ENCODE assay signal across 12 mouse cellular contexts in the genomic region with DNA sequence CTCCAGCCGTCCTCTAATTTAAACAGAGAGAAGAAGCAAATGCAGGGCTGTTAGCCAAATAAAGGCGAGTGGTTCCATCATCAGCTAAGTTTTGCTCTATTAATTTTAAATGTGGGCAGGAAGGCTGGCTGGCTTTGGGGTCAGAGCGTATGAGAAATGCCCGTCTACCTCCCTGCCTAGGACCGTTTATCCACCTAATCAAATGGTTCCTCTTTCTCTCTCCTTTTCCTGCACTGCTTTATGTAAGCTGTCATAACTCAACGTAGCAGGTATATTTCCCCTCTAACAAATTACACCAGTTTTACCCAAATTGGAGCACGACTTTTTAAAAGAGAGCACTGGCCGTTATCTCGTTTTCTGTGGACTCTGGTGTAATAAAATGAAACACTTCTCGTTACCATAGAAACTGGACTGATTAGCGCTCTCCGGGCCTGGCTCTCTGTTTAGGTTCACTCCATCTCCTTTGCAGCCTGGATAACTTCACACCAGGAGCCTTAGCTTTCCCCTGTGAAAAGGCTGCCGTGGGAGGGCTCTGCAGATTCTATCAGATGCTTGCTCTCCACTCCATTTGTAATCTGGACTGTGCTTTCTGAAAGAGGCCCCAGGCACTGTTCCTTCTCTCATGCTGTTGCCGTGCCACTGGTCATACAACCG.
A peak's percentile ranks its signal among the peaks of the same experiment; 100 is the strongest.
DNase-seq lines count a peak whose midpoint lies in the region; ATAC-seq and TF ChIP-seq lines count a peak whose summit lies in the region.
"Had no signal": no experiment of that assay in that cellular context is flagged by ENCODE, and none has a peak within 500 bp of the region (broad histone marks: within the 10 kb centered on the region; RNA-seq: fewer than 3 reads in every experiment).

No protein-coding gene starts in this region.

- WGBS in embryonic facial prominence, embryonic 10.5 days, result 76% methylated on average over 15 of the region's 15 CpGs
- WGBS in intestine, embryonic 15.5 days, result 12% methylated on average over 15 of the region's 15 CpGs
- 32% methylated on average over 15 of the region's 15 CpGs for WGBS in thymus, adult 2 months

- peak; percentile 77 for ATAC-seq in intestine, embryonic 15.5 days

- no peaks in the 10 kb centered on the region for H3K36me3 ChIP-seq in embryonic facial prominence, embryonic 10.5 days (replicated peaks)
- H3K36me3 ChIP-seq in intestine, embryonic 15.5 days, result no peaks in the 10 kb centered on the region
- H3K36me3 ChIP-seq in thymus, adult 2 months (ENCODE audit: control insufficient read depth, insufficient read depth, low read length), result no peaks in the 10 kb centered on the region
- H3K36me3 ChIP-seq: liver, embryonic 13.5 days; neural tube, embryonic 12.5 days had no signal

- no peak overlapping the region for H3K27ac ChIP-seq in embryonic facial prominence, embryonic 10.5 days (replicated peaks)
- 0 out of 2 replicates have a peak overlapping the region, but pooled peaks have one; percentile 6 for H3K27ac ChIP-seq in intestine, embryonic 15.5 days
- no peak overlapping the region for H3K27ac ChIP-seq in thymus, adult 2 months (ENCODE audit: control insufficient read depth, insufficient read depth, low read length)
- H3K27ac ChIP-seq: liver, embryonic 13.5 days; neural tube, embryonic 12.5 days had no signal

- no peak overlapping the region for H3K4me3 ChIP-seq in embryonic facial prominence, embryonic 10.5 days
- H3K4me3 ChIP-seq in intestine, embryonic 15.5 days (replicated peaks), result no peak overlapping the region
- H3K4me3 ChIP-seq in thymus, adult 2 months (ENCODE audit: control insufficient read depth, insufficient read depth, low read length), result no peak overlapping the region
- H3K4me3 ChIP-seq: liver, embryonic 13.5 days; neural tube, embryonic 12.5 days had no signal

- no peak overlapping the region for H3K4me2 ChIP-seq in intestine, embryonic 15.5 days (replicated peaks)
- H3K4me2 ChIP-seq: liver, embryonic 13.5 days; neural tube, embryonic 12.5 days had no signal

- peaks cover 20% of the 10 kb centered on the region for H3K4me1 ChIP-seq in embryonic facial prominence, embryonic 10.5 days
- H3K4me1 ChIP-seq in intestine, embryonic 15.5 days (replicated peaks), result no peaks in the 10 kb centered on the region
- no peaks in the 10 kb centered on the region for H3K4me1 ChIP-seq in thymus, adult 2 months (replicated peaks; ENCODE audit: control insufficient read depth, insufficient read depth, low read length)
- H3K4me1 ChIP-seq: liver, embryonic 13.5 days had no signal

- H3K9me3 ChIP-seq in embryonic facial prominence, embryonic 10.5 days, result no peaks in the 10 kb centered on the region
- no peaks in the 10 kb centered on the region for H3K9me3 ChIP-seq in intestine, embryonic 15.5 days
- H3K9me3 ChIP-seq: liver, embryonic 13.5 days; neural tube, embryonic 12.5 days had no signal

- peak; percentile 7 for DNase-seq in layer of hippocampus, adult 11-12 months (ENCODE audit: low spot score)
- no peak for DNase-seq in layer of hippocampus, postnatal 25 days (ENCODE audit: extremely low spot score in 1 of 2, low spot score in 1 of 2)
- peak; percentile 90 for DNase-seq in MN1 (ENCODE audit: low spot score)
- DNase-seq in embryonic facial prominence, embryonic 10.5 days (ENCODE audit: low spot score), result peak; percentile 16
- no peak for DNase-seq in thymus, adult 2 months
- no peak for DNase-seq in heart, adult 8-10 months (ENCODE audit: low spot score)
- DNase-seq: adrenal gland, postnatal 25 days; gastrocnemius, postnatal 25 days; kidney, adult 2 months; liver, embryonic 13.5 days had no signal

- H3K27me3 ChIP-seq in embryonic facial prominence, embryonic 10.5 days (replicated peaks; ENCODE audit: low read depth, poor library complexity, severe bottlenecking), result no peaks in the 10 kb centered on the region
- H3K27me3 ChIP-seq in intestine, embryonic 15.5 days (replicated peaks), result no peaks in the 10 kb centered on the region
- H3K27me3 ChIP-seq in thymus, adult 2 months (ENCODE audit: control insufficient read depth, insufficient read depth, low read length), result no peaks in the 10 kb centered on the region
- H3K27me3 ChIP-seq: liver, embryonic 13.5 days; neural tube, embryonic 12.5 days had no signal

- TF ChIP-seq POLR2A in thymus, adult 2 months (IDR thresholded peaks at IDR 0.05; ENCODE audit: control insufficient read depth, extremely low read depth, insufficient read depth, low read length, poor library complexity), result no peak

- no peak overlapping the region for H3K9ac ChIP-seq in intestine, embryonic 15.5 days
- H3K9ac ChIP-seq: liver, embryonic 13.5 days; neural tube, embryonic 12.5 days had no signal

- TF ChIP-seq CTCF in thymus, adult 2 months (IDR thresholded peaks at IDR 0.05; ENCODE audit: borderline replicate concordance, control insufficient read depth, extremely low read depth, insufficient read depth, low read length, poor library complexity), result no peak

Comparison
In these comparisons a context has a peak if more than half of its experiments do, and no peak if none do; other contexts are left out.
1. DNase-seq: peak in layer of hippocampus, adult 11-12 months (single experiment), MN1 (single experiment) and embryonic facial prominence, embryonic 10.5 days (single experiment); none in layer of hippocampus, postnatal 25 days (0 of 2), thymus, adult 2 months (single experiment) and heart, adult 8-10 months (single experiment).